Mouse (Mus musculus) brain, adult 2 months (tissue): Measurements from ENCODE around the gene Cib3.
A peak's percentile ranks its signal among the peaks of the same experiment; 100 is the strongest.

Experiments used
- DNase-seq: peaks from one replicate; pipeline ENCODE4 v3.0.0; 2011; ENCODE audit warnings: low read depth, low spot score

Cib3 gene

GRCm38 (mm10) chr8:72212751-72213150 lies at the start of gene Cib3:
Gene Cib3, minus strand, starts transcription at chr8:72212837.
- peak; percentile 45 for DNase-seq

DNA sequence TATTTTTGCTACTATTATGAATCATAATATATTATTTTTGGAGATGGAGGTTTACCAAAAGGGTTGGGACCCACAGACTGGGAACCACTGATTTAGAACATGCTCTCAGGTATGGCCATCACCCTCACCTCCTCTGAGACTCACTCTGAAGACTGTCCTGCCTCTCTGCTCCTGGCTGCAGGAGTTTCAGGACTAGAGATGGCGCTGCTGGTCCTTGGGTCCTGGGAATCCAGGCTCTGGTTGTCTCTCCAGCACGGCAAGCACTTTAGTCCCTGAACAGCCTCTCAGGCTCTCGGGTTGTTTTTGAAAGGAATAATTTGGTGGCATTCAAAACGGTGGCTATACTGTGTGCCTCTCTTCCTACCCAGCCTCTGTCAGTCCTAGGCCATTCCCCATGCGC lies 49.2 kb upstream of the Cib3 start:
- no peak for DNase-seq

DNA sequence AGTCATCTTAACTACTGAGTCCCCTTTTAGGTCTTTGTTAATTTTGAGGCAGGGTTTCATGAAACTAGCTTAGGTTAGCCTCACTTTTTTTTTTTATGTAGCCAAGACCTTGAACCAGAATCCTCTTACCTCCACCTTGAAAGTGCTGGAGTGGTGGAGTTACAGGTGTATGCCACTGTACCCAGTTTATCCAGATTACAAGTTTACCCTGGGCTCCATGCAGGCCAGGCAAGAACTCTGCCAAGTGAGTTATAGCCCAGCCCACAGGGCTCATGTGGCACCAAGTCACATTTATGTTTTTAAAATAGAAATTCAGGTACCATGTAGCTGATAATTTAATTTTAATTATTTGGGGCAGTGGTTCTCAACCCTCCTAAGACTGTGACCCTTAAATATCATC lies 48.8 kb upstream of the Cib3 start:
- DNase-seq: no peak

DNA sequence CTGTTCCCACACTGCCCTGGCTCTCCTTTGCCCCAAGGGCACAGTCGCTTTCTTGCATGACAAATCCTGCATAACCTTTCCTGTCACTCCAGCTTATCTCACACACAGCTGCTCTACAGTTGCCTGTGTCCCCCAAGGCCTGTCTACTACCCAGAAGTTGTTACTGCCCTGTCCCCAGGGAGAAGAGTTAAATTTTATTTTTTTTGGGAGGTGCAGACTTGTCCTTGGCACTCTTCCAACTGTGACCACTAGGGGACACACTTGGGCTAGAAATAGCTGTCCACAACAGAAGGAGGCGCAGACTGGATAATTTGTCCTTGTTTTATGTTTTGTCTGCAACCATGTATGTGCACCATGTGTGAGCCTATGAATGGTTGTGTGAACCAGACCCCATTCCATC lies 48.4 kb upstream of the Cib3 start:
- DNase-seq: peak; percentile 78

DNA sequence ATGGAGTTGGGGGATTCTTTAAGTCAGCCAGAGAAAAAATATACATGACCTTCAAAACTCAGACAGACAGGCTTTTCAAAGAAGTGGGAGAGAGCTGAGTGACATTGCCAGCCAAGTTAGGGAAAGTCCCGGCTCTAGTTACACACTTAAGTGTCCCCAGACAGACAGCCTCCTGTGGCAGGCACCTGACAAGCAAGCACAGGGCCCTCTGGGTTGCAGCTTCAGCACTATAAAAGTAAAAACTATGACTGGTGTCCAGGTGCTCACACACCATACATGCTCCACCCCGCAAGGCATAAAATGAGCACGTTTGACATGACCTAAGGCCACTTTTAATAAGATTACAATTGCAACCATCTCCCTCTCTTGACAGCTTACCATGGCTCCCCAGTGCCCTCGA lies 47.9 kb upstream of the Cib3 start:
- DNase-seq: no peak

DNA sequence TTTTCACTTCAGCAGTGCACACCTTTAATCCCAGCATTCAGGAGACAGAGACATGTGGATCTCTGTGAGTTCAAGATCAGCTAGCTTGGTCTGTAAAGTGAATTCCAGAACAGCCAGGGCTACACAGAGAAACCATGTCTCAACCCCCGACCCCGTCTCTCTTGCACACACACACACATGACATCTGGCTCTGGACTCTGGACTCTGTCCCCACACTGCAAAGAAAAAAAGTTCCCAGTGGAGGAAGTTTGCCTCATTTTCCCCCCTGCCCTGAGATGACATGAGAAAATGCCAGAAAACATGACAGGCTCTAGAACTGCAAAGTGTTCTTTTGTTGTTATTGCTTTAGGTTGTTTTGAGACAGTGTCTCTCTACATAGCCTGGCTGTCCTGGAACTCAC lies 47.2 kb upstream of the Cib3 start:
- no peak for DNase-seq

- no peak for DNase-seq
Measured at GRCm38 (mm10) chr8:72257902-72258238, 45.2 kb upstream of the Cib3 start.

DNA sequence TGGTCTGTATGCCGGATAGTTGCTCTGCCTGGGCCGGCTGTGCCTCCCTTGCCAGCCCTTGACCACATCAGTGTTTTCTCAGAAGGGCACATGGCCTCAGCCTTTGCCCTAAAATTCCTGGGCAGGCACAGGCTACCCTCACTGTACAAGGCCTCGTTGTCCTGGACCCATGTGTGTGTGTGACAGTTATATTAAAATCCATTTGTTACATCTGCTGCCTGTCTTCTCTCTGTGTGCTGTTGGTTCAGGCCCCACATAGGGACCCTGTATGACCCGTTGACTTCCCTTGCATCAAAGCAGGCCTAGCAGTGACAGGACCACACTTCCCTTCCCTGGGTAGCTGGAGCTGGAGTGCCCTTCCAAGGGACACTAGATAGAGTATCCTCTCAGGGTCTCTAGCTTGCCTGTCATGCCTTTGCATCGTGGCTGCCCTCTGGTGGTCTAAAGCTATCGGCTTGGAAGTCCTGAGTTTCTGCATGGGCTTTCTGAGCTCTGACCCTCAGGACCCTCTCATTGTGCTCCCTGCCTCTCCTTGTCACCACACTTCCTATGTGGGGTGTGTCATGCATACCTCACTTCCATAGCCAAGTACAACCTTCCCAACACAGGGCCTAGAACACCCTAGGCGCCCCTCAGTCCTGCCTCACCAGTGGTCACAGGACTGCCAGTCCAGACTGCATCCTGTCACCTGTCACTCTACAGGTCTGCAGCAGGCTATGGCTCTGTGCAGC lies 44.7 kb upstream of the Cib3 start:
- DNase-seq: peak; percentile 25

DNA sequence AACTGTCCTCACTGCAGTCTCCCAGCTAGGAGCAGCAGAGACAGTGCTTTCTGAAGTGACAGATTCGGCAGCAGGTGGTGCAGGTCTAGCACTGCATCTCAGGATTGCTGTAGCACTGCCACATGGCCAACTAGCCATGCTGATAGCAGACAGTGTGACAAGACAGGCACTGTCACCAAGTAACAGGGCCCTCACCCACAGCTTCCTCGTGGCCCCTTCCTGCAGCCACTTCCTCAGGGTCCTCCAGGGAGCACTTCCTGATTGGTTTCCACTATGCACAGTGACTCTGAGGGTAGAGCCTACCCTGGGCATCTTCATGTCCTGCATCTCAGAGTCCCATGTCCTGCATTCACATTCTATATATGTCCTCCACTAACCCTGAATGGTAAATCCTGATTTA lies 32.0 kb upstream of the Cib3 start:
- no peak for DNase-seq

- peak; percentile 16 for DNase-seq
Measured at GRCm38 (mm10) chr8:72242226-72242625, 29.6 kb upstream of the Cib3 start.

GRCm38 (mm10) chr8:72240951-72241350 lies 28.3 kb upstream of the Cib3 start:
- DNase-seq: no peak

DNA sequence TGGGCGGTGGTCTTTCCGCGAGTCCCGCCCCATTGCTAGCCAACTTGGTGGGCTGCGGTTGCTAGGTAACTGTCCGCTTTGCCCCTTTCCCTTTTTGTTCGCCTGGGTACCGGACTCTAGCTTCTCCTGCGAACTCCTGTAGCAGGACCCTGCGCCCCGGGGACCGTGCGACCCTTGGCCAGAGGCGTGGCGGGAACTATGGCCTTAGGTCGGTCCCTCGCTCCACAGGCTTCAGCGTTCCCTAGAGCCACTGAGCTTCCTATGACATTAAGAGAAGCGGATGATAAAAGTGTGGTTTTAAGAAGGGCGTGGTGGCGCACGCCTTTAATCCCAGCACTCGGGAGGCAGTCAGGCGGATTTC lies 27.7 kb upstream of the Cib3 start:
- peak; percentile 11 for DNase-seq

DNA sequence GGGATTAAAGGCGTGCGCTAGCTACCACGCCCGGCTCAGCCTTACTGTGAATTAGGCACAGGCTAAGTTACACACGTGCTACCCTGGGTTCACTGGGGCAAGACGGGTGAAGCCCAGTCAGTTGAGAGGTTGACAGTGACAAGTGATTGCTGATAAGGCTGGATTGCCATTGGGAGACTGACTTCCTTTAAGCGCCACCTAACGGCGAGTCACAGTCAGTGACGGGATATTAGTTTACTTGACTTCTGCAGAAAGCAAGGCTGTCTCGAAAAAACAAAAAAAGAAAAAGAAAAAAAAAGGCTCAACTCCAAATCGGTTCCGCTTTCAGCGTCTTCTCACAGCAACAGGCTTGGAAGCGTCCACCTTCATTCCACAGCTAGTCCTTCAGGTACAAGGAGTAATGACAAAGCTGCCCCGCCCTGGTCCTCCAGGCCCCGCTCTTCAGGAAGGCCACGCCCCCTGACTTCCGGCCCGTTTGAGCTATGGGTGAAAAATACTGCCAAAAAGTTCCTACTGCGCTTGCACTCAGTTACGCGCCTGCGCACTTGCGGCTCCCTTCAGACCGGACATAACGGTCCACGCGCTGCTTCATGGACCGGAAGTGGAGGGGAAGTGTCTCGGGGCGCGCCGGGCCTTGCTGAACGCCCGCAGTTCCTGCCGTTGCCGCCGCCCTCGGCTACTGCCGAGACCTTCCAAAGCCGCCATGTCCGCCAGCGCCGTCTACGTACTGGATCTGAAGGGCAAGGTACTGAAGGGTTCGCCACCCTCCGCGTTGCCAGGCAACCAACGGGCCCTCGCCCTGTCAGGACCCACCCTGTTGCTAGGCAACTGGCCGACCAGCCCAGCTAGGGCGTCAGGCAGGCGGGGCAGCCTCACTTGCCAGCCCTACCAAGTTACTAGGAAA lies 27.1 kb upstream of the Cib3 start, which contains the start of gene Ap1m1:
Ap1m1 (plus strand) TSS at position 520 of the 904 bp plus-strand sequence.
- peak; percentile 100 for DNase-seq

- no peak for DNase-seq
Measured at GRCm38 (mm10) chr8:72222656-72223055, 10.0 kb upstream of the Cib3 start.

DNA sequence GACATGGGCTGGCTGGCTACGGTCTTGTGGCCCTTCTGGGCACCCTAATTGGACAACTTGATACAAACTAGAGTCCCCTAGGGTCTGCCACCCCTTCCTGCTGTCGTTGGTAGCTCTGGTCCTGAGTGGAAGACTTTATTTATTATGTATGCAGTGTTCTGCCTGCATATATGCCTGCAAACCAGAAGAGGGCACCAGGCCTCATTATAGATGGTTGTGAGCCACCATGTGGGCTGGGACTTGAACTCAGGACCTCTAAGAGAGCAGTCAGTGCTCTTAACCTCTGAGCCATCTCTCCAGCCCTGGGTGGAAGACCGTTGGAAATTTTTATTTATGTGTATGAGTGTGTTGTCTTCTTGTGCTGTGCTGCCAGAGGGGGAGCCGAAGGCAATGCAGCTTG lies 8.1 kb upstream of the Cib3 start:
- DNase-seq: no peak

DNA sequence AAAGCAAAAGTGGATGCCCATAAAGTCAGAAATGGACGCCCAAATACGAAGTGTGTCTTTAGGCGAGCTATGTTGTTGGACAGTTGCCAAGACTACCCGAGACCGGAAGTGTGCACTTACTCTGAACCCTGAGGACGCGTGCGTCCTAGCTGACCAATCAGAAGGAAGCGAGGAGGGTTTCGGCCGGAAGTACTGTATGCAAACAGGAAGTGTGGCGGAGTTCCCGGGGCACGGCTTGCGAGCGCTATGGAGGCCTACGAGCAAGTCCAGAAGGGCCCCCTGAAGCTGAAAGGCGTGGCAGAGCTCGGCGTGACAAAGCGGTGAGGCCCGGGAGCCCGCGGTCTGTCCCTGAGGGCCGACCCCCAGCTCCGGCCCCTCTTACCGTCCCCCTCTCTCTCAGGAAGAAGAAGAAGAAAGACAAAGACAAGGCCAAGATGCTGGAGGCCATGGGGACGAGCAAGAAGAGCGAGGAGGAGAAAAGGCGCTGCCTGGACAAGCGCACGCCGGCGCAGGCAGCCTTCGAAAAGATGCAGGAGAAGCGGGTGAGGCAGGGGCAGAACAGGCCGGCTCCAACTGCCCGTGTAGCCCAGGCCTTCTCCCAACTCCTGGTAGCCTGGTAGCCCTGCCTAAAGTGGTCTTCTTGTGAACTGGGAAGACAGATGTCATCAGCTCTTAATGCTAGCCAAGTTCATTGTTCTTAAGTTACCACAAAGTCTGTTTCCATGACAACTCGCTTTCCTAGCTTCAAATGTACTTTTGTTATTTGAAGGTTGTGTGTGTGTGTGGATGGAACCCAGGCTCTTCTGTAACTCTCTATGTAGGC lies 7.1 kb upstream of the Cib3 start, which contains the start of gene Fam32a:
Fam32a (plus strand) TSS at position 190 of the 823 bp plus-strand sequence.
- peak; percentile 99 for DNase-seq

DNA sequence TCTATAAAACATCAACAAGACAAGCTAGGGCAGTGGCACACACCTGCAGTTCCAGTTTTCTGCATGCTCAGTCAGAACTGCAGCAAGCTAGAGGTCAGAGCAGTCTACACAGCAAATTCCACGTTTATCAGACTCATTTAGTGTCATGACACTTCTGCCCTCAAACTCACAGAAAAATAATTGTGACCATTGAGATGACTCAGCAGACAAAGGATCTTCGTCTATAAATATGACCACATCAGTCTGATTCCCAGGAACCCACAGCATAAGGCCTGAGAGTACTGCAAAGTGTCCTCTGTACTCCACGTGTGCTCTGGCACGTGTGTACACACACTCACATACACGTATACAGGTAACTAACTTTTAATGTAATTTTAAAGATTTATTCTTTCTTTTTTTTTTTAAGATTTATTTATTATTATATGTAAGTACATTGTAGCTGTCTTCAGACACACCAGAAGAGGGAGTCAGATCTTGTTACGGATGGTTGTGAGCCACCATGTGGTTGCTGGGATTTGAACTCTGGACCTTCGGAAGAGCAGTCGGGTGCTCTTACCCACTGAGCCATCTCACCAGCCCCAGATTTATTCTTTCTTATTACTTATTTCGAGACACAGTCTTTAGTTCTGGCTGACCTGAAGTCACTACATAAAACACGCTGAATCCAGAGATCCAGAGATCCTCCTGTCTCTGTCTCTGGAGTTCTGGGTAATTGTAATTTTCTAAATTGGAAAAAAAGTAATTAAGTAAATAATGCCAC lies 6.3 kb upstream of the Cib3 start:
- DNase-seq: no peak

- DNase-seq: no peak
Measured at GRCm38 (mm10) chr8:72215871-72216270, 3.2 kb upstream of the Cib3 start.

- no peak for DNase-seq
Measured at GRCm38 (mm10) chr8:72215060-72215459, 2.4 kb upstream of the Cib3 start.

- DNase-seq: no peak
Measured at GRCm38 (mm10) chr8:72213536-72213935, 899 bp upstream of the Cib3 start, which contains the start of gene Gm11034. Gene Gm11034, minus strand, starts transcription at chr8:72213636.

DNA sequence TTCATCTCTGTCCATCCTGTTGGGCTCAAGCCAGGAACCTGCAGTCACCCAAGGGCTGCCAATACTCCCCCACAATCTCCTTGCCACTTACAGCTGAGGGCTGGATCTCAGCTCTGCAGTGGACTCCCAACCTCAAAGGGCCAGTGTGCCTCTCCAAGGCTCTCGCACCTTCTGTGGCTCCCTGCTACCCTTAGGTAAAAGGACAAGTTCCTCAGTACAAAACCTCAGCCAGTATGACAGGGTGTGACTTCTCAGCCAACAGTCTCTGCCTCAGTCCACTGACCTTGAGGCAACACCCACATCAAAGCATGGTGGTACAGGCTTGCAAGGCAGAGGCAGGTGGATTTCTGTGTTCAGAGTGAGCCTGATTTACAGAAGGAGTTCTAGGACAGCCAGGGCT lies 791 bp downstream of the Cib3 start:
- no peak for DNase-seq
